Mouse (Mus musculus): Measurements from ENCODE around the gene Akap6.

The Akap6 gene

DNA sequence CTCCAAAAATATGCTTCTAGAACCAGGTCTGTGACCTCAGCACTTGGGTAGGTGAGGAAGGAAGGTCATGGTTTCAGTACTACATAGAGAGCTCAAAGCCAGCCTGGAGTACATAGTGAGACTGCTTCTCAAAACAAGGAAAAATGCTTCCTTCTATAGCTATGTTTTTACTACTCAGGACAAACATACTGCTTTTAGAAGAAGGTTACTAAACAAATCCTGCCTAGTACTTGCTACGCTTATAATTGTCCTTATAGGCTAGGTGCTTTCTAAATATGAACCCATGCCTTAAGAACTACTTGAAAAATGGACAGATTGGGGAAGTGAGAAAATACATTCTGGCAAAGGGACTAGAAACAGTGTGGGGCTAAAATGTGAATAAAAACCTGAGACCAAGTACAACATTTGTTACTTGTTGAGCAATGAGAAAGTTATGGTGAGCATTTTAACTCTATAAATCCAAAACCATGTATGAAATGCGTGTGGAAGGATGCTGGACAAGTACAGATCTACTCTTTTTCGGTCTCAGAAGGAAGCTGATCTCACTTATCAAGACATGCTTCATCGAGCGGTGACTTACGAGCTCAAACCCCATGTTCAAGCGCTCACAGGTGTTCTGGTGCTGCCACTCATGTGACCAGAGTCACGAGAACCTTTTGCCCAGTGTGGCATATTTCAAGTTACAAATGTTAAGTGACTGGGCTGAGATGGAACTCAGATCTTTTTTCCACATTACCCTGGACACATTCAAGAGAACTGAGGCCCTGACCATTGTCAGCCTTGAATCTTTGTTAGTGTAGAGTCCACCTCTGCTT is 469.2 kb downstream of the Akap6 start:
- DNase-seq, result no peak

GRCm38 (mm10) chr12:53191435-53191834 is 492.3 kb downstream of the Akap6 start:
- DNase-seq, result no peak

GRCm38 (mm10) chr12:53193664-53194063 is 494.5 kb downstream of the Akap6 start:
- DNase-seq, result no peak
